14 mouse cellular contexts compared by ENCODE assay signal in genomic region chr14:20177494-20178123, GRCm38 (mm10). TPM values are rescaled to one million over a fixed set of nuclear protein-coding genes. Genes with fewer than 3 reads are reported as not detected.
DNase-seq lines count a peak whose midpoint lies in the region; ATAC-seq and TF ChIP-seq lines count a peak whose summit lies in the region.
"Had no signal": no experiment of that assay in that cellular context is flagged by ENCODE, and none has a peak within 500 bp of the region (broad histone marks: within the 10 kb centered on the region; RNA-seq: fewer than 3 reads in every experiment).

No protein-coding gene starts in this region.

- TF ChIP-seq CTCF in intestine, postnatal 0 days (IDR thresholded peaks at IDR 0.05; ENCODE audit: low read depth) = no peak

- no peak overlapping the region for H3K27ac ChIP-seq in forebrain, embryonic 14.5 days (ENCODE audit: low read depth, low read length)
- no peak overlapping the region for H3K27ac ChIP-seq in forebrain, embryonic 15.5 days (replicated peaks)
- no peak overlapping the region for H3K27ac ChIP-seq in intestine, postnatal 0 days (ENCODE audit: low read depth, low read length)
- H3K27ac ChIP-seq in lung, embryonic 15.5 days = no peak overlapping the region; the same call in 1 of the 2 replicates
- H3K27ac ChIP-seq: embryonic facial prominence, embryonic 13.5 days; hindbrain, embryonic 14.5 days had no signal

- H3K27me3 ChIP-seq in forebrain, embryonic 14.5 days (replicated peaks; ENCODE audit: control insufficient read depth, insufficient read depth, low read length) = no peaks in the 10 kb centered on the region; the same call in 1 of the 2 replicates
- H3K27me3 ChIP-seq in forebrain, embryonic 15.5 days = no peaks in the 10 kb centered on the region
- no peaks in the 10 kb centered on the region for H3K27me3 ChIP-seq in intestine, postnatal 0 days (replicated peaks; ENCODE audit: control insufficient read depth, insufficient read depth, low read length)
- H3K27me3 ChIP-seq in lung, embryonic 15.5 days = no peaks in the 10 kb centered on the region

- H3K4me1 ChIP-seq in forebrain, embryonic 14.5 days (ENCODE audit: control insufficient read depth, insufficient read depth, low read length) = peaks cover 22% of the 10 kb centered on the region
- H3K4me1 ChIP-seq in forebrain, embryonic 15.5 days = peaks cover 25% of the 10 kb centered on the region
- H3K4me1 ChIP-seq in intestine, postnatal 0 days (replicated peaks; ENCODE audit: control insufficient read depth, insufficient read depth, low read length) = peaks cover 4% of the 10 kb centered on the region; the same call in 1 of the 2 replicates
- peaks cover 67% of the 10 kb centered on the region for H3K4me1 ChIP-seq in lung, embryonic 15.5 days

- DNase-seq in forebrain, embryonic 14.5 days (ENCODE audit: low spot score) = no peak
- peak; percentile 60 for DNase-seq in CD4-positive helper T cell, adult 2 months (ENCODE audit: low read depth, low spot score)
- DNase-seq in heart, postnatal 25 days (ENCODE audit: low spot score) = no peak
- no peak for DNase-seq in frontal cortex, postnatal 10 days (ENCODE audit: low spot score in 2 of 2)
- DNase-seq in adrenal gland, postnatal 36 days = no peak
- DNase-seq: B cell, adult 2 months; cerebellum, adult 9-10 months; right cerebral cortex, postnatal 4 days had no signal

- no peak overlapping the region for H3K9ac ChIP-seq in forebrain, embryonic 14.5 days (ENCODE audit: low read length)
- H3K9ac ChIP-seq in forebrain, embryonic 15.5 days (replicated peaks) = no peak overlapping the region
- H3K9ac ChIP-seq in intestine, postnatal 0 days (ENCODE audit: low read depth, low read length) = 0 out of 2 replicates have a peak overlapping the region, but pooled peaks have one; percentile 31
- H3K9ac ChIP-seq in lung, embryonic 15.5 days = no peak overlapping the region
- H3K9ac ChIP-seq: hindbrain, embryonic 14.5 days had no signal

- intact Hi-C loops in heart, postnatal 25 days (cut with DNase I) = no loop called here

- 0 out of 2 replicates have a peak overlapping the region, but pooled peaks have one; percentile 3 for H3K4me2 ChIP-seq in forebrain, embryonic 14.5 days (ENCODE audit: low read length)
- no peak overlapping the region for H3K4me2 ChIP-seq in forebrain, embryonic 15.5 days (replicated peaks)
- peak overlapping the region; percentile 91 for H3K4me2 ChIP-seq in intestine, postnatal 0 days (replicated peaks; ENCODE audit: low read depth)
- H3K4me2 ChIP-seq in lung, embryonic 15.5 days = peak overlapping the region; percentile 90
- H3K4me2 ChIP-seq: hindbrain, embryonic 14.5 days had no signal

- no peak for ATAC-seq in forebrain, embryonic 14.5 days
- ATAC-seq in forebrain, embryonic 15.5 days (replicated peaks) = no peak
- ATAC-seq in intestine, postnatal 0 days = no peak
- no peak for ATAC-seq in lung, embryonic 15.5 days (ENCODE audit: borderline replicate concordance, extremely low read depth, low FRiP score, low TSS enrichment)

- no peaks in the 10 kb centered on the region for H3K36me3 ChIP-seq in forebrain, embryonic 14.5 days (ENCODE audit: control insufficient read depth, insufficient read depth, low read length)
- H3K36me3 ChIP-seq in forebrain, embryonic 15.5 days = no peaks in the 10 kb centered on the region
- H3K36me3 ChIP-seq in intestine, postnatal 0 days (ENCODE audit: control insufficient read depth, insufficient read depth) = no peaks in the 10 kb centered on the region
- no peaks in the 10 kb centered on the region for H3K36me3 ChIP-seq in lung, embryonic 15.5 days
- H3K36me3 ChIP-seq: embryonic facial prominence, embryonic 13.5 days; heart, embryonic 10.5 days had no signal

- WGBS in forebrain, embryonic 14.5 days = 63% methylated on average over 9 of the region's 9 CpGs
- 63% methylated on average over 9 of the region's 9 CpGs for WGBS in forebrain, embryonic 15.5 days
- WGBS in intestine, postnatal 0 days = 55% methylated on average over 9 of the region's 9 CpGs
- 56% methylated on average over 9 of the region's 9 CpGs for WGBS in lung, embryonic 15.5 days

- H3K9me3 ChIP-seq in forebrain, embryonic 14.5 days (replicated peaks; ENCODE audit: control insufficient read depth, low read length) = no peaks in the 10 kb centered on the region
- H3K9me3 ChIP-seq in forebrain, embryonic 15.5 days = no peaks in the 10 kb centered on the region
- no peaks in the 10 kb centered on the region for H3K9me3 ChIP-seq in intestine, postnatal 0 days (ENCODE audit: control insufficient read depth)
- no peaks in the 10 kb centered on the region for H3K9me3 ChIP-seq in lung, embryonic 15.5 days
- H3K9me3 ChIP-seq: embryonic facial prominence, embryonic 13.5 days; heart, embryonic 10.5 days had no signal

- no peak overlapping the region for H3K4me3 ChIP-seq in forebrain, embryonic 14.5 days (ENCODE audit: low read depth, low read length)
- no peak overlapping the region for H3K4me3 ChIP-seq in forebrain, embryonic 15.5 days
- H3K4me3 ChIP-seq in intestine, postnatal 0 days (ENCODE audit: low read depth, low read length) = peak overlapping the region; percentile 12; the same call in 1 of the 2 replicates
- H3K4me3 ChIP-seq in lung, embryonic 15.5 days = no peak overlapping the region
- H3K4me3 ChIP-seq: embryonic facial prominence, embryonic 13.5 days; heart, embryonic 10.5 days had no signal

RNA-seq across cellular contexts. Expression of gene Kcnk5, which starts 4.0 kb away (rescaled TPM):
- 2.5 and 3.1 TPM in 2 replicates for polyA plus RNA-seq in forebrain, embryonic 14.5 days (2014; fragmentation: Nextera tagmentation; extraction: Ambion mirVana)
- 3.3 TPM in 2 replicates for polyA plus RNA-seq in forebrain, embryonic 15.5 days (2015; fragmentation: Nextera tagmentation; extraction: Ambion mirVana)
- 10.0 and 10.9 TPM in 2 replicates for polyA plus RNA-seq in intestine, postnatal 0 days (2015; fragmentation: Nextera tagmentation; extraction: Ambion mirVana)
- 12.3 and 12.5 TPM in 2 replicates for polyA plus RNA-seq in lung, embryonic 15.5 days (2015; fragmentation: Nextera tagmentation; extraction: Ambion mirVana)
- total RNA-seq in heart, postnatal 25 days (2021) = under 1 TPM; 0.55 to 0.56 TPM
- 10 to 100 TPM in 1 of 2 experiments, 1 to 10 TPM in 1; 8.6 to 13.9 TPM for total RNA-seq in adrenal gland, postnatal 36 days (2021)

RNA-seq across cellular contexts. Expression of gene Saysd1, which starts 39.3 kb away (rescaled TPM):
- 18.4 and 19.3 TPM in 2 replicates for polyA plus RNA-seq in forebrain, embryonic 14.5 days (2014; fragmentation: Nextera tagmentation; extraction: Ambion mirVana)
- polyA plus RNA-seq in forebrain, embryonic 15.5 days (2015; fragmentation: Nextera tagmentation; extraction: Ambion mirVana) = 15.0 and 15.4 TPM in 2 replicates
- polyA plus RNA-seq in intestine, postnatal 0 days (2015; fragmentation: Nextera tagmentation; extraction: Ambion mirVana) = 49.8 and 55.6 TPM in 2 replicates
- 12.0 and 13.1 TPM in 2 replicates for polyA plus RNA-seq in lung, embryonic 15.5 days (2015; fragmentation: Nextera tagmentation; extraction: Ambion mirVana)
- 1 to 10 TPM; 2.4 to 2.7 TPM for total RNA-seq in heart, postnatal 25 days (2021)
- total RNA-seq in adrenal gland, postnatal 36 days (2021) = 1 to 10 TPM; 8.2 to 8.3 TPM
